Mouse (Mus musculus): ENCODE results near the gene Ttf1.
"Not testable (repeated sequence)": the region's sequence is repeated elsewhere in the genome, so short reads cannot be mapped to it uniquely, and the experiment has no call there.

Ttf1 gene

GRCm38 (mm10) chr2:29054545-29054935 is 5.5 kb upstream of the Ttf1 start:
- in situ Hi-C loops (cut with MboI, MseI) = loop anchor here in 1 of 2 experiments (5.0 kb wide), 1 partner anchor 302 kb away; no protein-coding TSS in a partner anchor

GRCm38 (mm10) chr2:29054991-29055390 is 5.1 kb upstream of the Ttf1 start, which contains the start of gene Cfap77:
Cfap77 (minus strand) TSS chr2:29055066.
- in situ Hi-C loops (cut with MboI, MseI) = loop anchor here (5.0 kb wide), 2 partner anchors 72 to 303 kb away; no protein-coding TSS in a partner anchor

GRCm38 (mm10) chr2:29065796-29066195 is 5.7 kb downstream of the Ttf1 start:
- in situ Hi-C loops (cut with MboI, MseI) = no loop called here

GRCm38 (mm10) chr2:29066410-29066809 is 6.3 kb downstream of the Ttf1 start:
- in situ Hi-C loops (cut with MboI, MseI) = no loop called here

GRCm38 (mm10) chr2:29074676-29075075 is 14.6 kb downstream of the Ttf1 start:
- in situ Hi-C loops (cut with MboI, MseI) = no loop called here

- in situ Hi-C loops (cut with MboI, MseI) = no loop called here
Observed at GRCm38 (mm10) chr2:29075331-29076070, 15.4 kb downstream of the Ttf1 start.

GRCm38 (mm10) chr2:29076226-29076625 is 16.2 kb downstream of the Ttf1 start:
- in situ Hi-C loops (cut with MboI, MseI) = no loop called here

- in situ Hi-C loops (cut with MboI, MseI) = loop anchor here in 1 of 2 experiments (5.0 kb wide), 1 partner anchor 45 kb away; no protein-coding TSS in a partner anchor
Observed at GRCm38 (mm10) chr2:29081965-29082364, 21.9 kb downstream of the Ttf1 start.

- in situ Hi-C loops (cut with MboI, MseI) = no loop called here
Observed at GRCm38 (mm10) chr2:29086026-29086425, 26.0 kb downstream of the Ttf1 start.

- in situ Hi-C loops (cut with MboI, MseI) = not testable (repeated sequence)
Observed at GRCm38 (mm10) chr2:29089276-29089675, 29.2 kb downstream of the Ttf1 start.

- in situ Hi-C loops (cut with MboI, MseI) = no loop called here
Observed at GRCm38 (mm10) chr2:29095674-29096073, 35.6 kb downstream of the Ttf1 start.

- in situ Hi-C loops (cut with MboI, MseI) = no loop called here
Observed at GRCm38 (mm10) chr2:29096751-29097150, 36.7 kb downstream of the Ttf1 start.

- in situ Hi-C loops (cut with MboI, MseI) = no loop called here
Observed at GRCm38 (mm10) chr2:29097465-29097864, 37.4 kb downstream of the Ttf1 start.

GRCm38 (mm10) chr2:29097955-29098354 is 37.9 kb downstream of the Ttf1 start:
- in situ Hi-C loops (cut with MboI, MseI) = not testable (repeated sequence)

GRCm38 (mm10) chr2:29098786-29099185 is 38.7 kb downstream of the Ttf1 start:
- in situ Hi-C loops (cut with MboI, MseI) = no loop called here

- in situ Hi-C loops (cut with MboI, MseI) = no loop called here
Observed at GRCm38 (mm10) chr2:29099646-29100045, 39.6 kb downstream of the Ttf1 start.

GRCm38 (mm10) chr2:29100822-29101534 is 40.9 kb downstream of the Ttf1 start:
- in situ Hi-C loops (cut with MboI, MseI) = no loop called here

- in situ Hi-C loops (cut with MboI, MseI) = not testable (repeated sequence)
Observed at GRCm38 (mm10) chr2:29102416-29103377, 42.6 kb downstream of the Ttf1 start.

GRCm38 (mm10) chr2:29120969-29121368 is 60.9 kb downstream of the Ttf1 start:
- in situ Hi-C loops (cut with MboI, MseI) = loop anchor here in 1 of 2 experiments (5.0 to 10.0 kb wide), 2 partner anchors 549 to 1124 kb away; partner anchors contain the start of gene Gm28035

GRCm38 (mm10) chr2:29122446-29122845 is 62.4 kb downstream of the Ttf1 start:
- in situ Hi-C loops (cut with MboI, MseI) = loop anchor here in 1 of 2 experiments (5.0 to 10.0 kb wide), 2 partner anchors 550 to 1122 kb away; partner anchors contain the start of gene Gm28035
